Mouse (Mus musculus) left cerebral cortex, adult 18-20 months (tissue): ENCODE measurements around the gene Chrng. TPM values are rescaled to one million over a fixed set of nuclear protein-coding genes. Genes with fewer than 3 reads are reported as not detected.

Source experiments
- DNase-seq, 2 experiments: peaks; one replicate each; pipeline ENCODE4 v3.0.0; 2021 to 2022; ENCODE audit warnings: low spot score in 2 of 2, mixed read lengths in 1 of 2
- total RNA-seq, 2 experiments: library from RNA; stranded (reverse); gene quantifications; 2 replicates each; pipeline ENCODE4 v1.2.3; 2021

Gene Chrng
- total RNA-seq, 2 experiments from 2014 or later = not detected

- no peak for DNase-seq
These were observed 6.1 kb upstream of the Chrng start for GRCm38 (mm10) chr1:87198119-87199065.

- no peak for DNase-seq
These were observed 3.6 kb upstream of the Chrng start for GRCm38 (mm10) chr1:87200811-87201210.

GRCm38 (mm10) chr1:87201848-87202247 is 2.6 kb upstream of the Chrng start:
- no peak for DNase-seq

GRCm38 (mm10) chr1:87203779-87204178 is 678 bp upstream of the Chrng start:
- no peak for DNase-seq

- DNase-seq = no peak
These were observed 581 bp downstream of the Chrng start for GRCm38 (mm10) chr1:87205038-87205437.

- DNase-seq = no peak
These were observed 1.0 kb downstream of the Chrng start for GRCm38 (mm10) chr1:87205502-87205901.

- DNase-seq = no peak
These were observed 1.9 kb downstream of the Chrng start for GRCm38 (mm10) chr1:87206339-87206738.

GRCm38 (mm10) chr1:87211431-87211830 is 7.0 kb downstream of the Chrng start:
- no peak for DNase-seq

GRCm38 (mm10) chr1:87213735-87214704 is 9.6 kb downstream of the Chrng start, which contains the start of gene Eif4e2:
Eif4e2 (plus strand) TSS chr1:87213914.
- peak; percentile 91 to 92 for DNase-seq

- DNase-seq = no peak
These were observed 10.3 kb downstream of the Chrng start for GRCm38 (mm10) chr1:87214748-87215147.

GRCm38 (mm10) chr1:87217938-87218337 is 13.5 kb downstream of the Chrng start:
- DNase-seq = no peak

- DNase-seq = no peak
These were observed 21.3 kb downstream of the Chrng start for GRCm38 (mm10) chr1:87225739-87226138.

- DNase-seq = no peak
These were observed 22.1 kb downstream of the Chrng start for GRCm38 (mm10) chr1:87226409-87227159.

- no peak for DNase-seq
These were observed 22.7 kb downstream of the Chrng start for GRCm38 (mm10) chr1:87227160-87227550.

- no peak for DNase-seq
These were observed 26.1 kb downstream of the Chrng start for GRCm38 (mm10) chr1:87230606-87231005.

- no peak for DNase-seq
These were observed 27.7 kb downstream of the Chrng start for GRCm38 (mm10) chr1:87232197-87232596.

GRCm38 (mm10) chr1:87239056-87239455 is 34.6 kb downstream of the Chrng start:
- no peak for DNase-seq

GRCm38 (mm10) chr1:87243021-87243420 is 38.6 kb downstream of the Chrng start:
- no peak for DNase-seq

GRCm38 (mm10) chr1:87245430-87245829 is 41.0 kb downstream of the Chrng start:
- DNase-seq = no peak

- DNase-seq = peak; percentile 74 to 86
These were observed 41.7 kb downstream of the Chrng start for GRCm38 (mm10) chr1:87245929-87246815.
